Mouse (Mus musculus) liver, embryonic 14.5 days (tissue): ENCODE results near the gene Lpp. TPM values are rescaled to one million over a fixed set of nuclear protein-coding genes. Genes with fewer than 3 reads are reported as not detected.
"Not testable (repeated sequence)": the region's sequence is repeated elsewhere in the genome, so short reads cannot be mapped to it uniquely, and the experiment has no call there.

Experiments used
- ATAC-seq: fragments of 200-750 bp; cut with Nextera tagmentation; 2 replicates; pipeline ENCODE4 v1.8.0; 2017; ENCODE audit warnings: moderate number of reproducible peaks, mild to moderate bottlenecking, moderate library complexity; ENCODE audit not compliant: insufficient read depth
- DNase-seq, 3 experiments: peaks; one replicate each; pipeline ENCODE4 v3.0.0-alpha.2; 2012 to 2013; ENCODE audit warnings: low read depth in 3 of 3, low spot score in 3 of 3
- H3K27ac ChIP-seq: fragments of 300-500 bp; sonication (generic); 2 replicates; pipeline ENCODE4 v1.5.1; 2014; ENCODE audit warnings: moderate library complexity, mild to moderate bottlenecking, control low read depth, inconsistent platforms
- H3K27me3 ChIP-seq: fragments of 300-500 bp; sonication (generic); 2 replicates; pipeline ENCODE4 v1.6.1; 2014; ENCODE audit warnings: mild to moderate bottlenecking, low read length, moderate library complexity; ENCODE audit not compliant: control insufficient read depth, insufficient read depth
- H3K36me3 ChIP-seq: fragments of 300-500 bp; sonication (generic); replicated peaks from 2 replicates; pipeline ENCODE4 v1.6.1; 2014; ENCODE audit warnings: low read depth; ENCODE audit not compliant: control insufficient read depth, insufficient read depth
- H3K4me1 ChIP-seq, 2 experiments: fragments of 200-500 bp in 1 of 2; fragments of 300-500 bp in 1 of 2; sonication (generic) in 1 of 2; replicated peaks; 2 replicates each; pipeline ENCODE4 v1.6.1; 2012 to 2014; ENCODE audit warnings: antibody characterized with exemption in 1 of 2, inconsistent platforms in 1 of 2, low read length in 1 of 2; ENCODE audit not compliant: control insufficient read depth in 2 of 2, insufficient read depth in 2 of 2
- H3K4me2 ChIP-seq: fragments of 300-500 bp; sonication (generic); 2 replicates; pipeline ENCODE4 v1.6.1; 2014; ENCODE audit warnings: low read depth, mild to moderate bottlenecking, control low read depth, moderate library complexity
- H3K4me3 ChIP-seq, 2 experiments: fragments of 200-500 bp in 1 of 2; fragments of 300-500 bp in 1 of 2; sonication (generic) in 1 of 2; 2 replicates each; pipeline ENCODE4 v1.5.1; 2012 to 2014; ENCODE audit warnings: low read depth in 2 of 2, low read length in 2 of 2, mild to moderate bottlenecking in 2 of 2, control low read depth in 1 of 2, inconsistent platforms in 1 of 2, moderate library complexity in 1 of 2; ENCODE audit not compliant: insufficient read depth in 1 of 2
- H3K9ac ChIP-seq: fragments of 300-500 bp; sonication (generic); replicated peaks from 2 replicates; pipeline ENCODE4 v1.6.1; 2014; ENCODE audit warnings: mild to moderate bottlenecking, control low read depth, moderate library complexity
- H3K9me3 ChIP-seq: fragments of 300-500 bp; sonication (generic); 2 replicates; pipeline ENCODE4 v1.6.1; 2016; ENCODE audit warnings: low read length, mixed read lengths; ENCODE audit not compliant: control insufficient read depth
- CTCF ChIP-seq: IDR thresholded peaks from 2 replicates; pipeline ENCODE4 v1.5.1; 2016; ENCODE audit warnings: antibody characterized with exemption, low read depth, control low read depth
- EP300 ChIP-seq: IDR thresholded peaks from 2 replicates; pipeline ENCODE4 v1.6.1; 2016; ENCODE audit warnings: antibody characterized with exemption, low read depth
- WGBS: fragments of 180-500 bp; shearing (Covaris S2); extraction: QIAGEN DNeasy Blood & Tissue Kit; methylation state at CpG from one replicate; pipeline ENCODE4 v1.1.7; 2014; ENCODE audit not compliant: insufficient replicate concordance; 5-methylcytosine and 5-hydroxymethylcytosine counted together
- polyA plus RNA-seq, 2 experiments: library from polyadenylated mRNA; depleted of rRNA in 1 of 2; stranded (reverse) in 1 of 2; unstranded in 1 of 2; fragments of >200 nt; fragmentation: Nextera tagmentation in 1 of 2; extraction: Ambion mirVana in 1 of 2; gene quantifications; 2 replicates each; pipeline versions ENCODE4 v1.2.1 to v1.2.3; 2012 to 2014

The Lpp gene
- polyA plus RNA-seq, 2 experiments, result 1.4 to 4.3 TPM

DNA sequence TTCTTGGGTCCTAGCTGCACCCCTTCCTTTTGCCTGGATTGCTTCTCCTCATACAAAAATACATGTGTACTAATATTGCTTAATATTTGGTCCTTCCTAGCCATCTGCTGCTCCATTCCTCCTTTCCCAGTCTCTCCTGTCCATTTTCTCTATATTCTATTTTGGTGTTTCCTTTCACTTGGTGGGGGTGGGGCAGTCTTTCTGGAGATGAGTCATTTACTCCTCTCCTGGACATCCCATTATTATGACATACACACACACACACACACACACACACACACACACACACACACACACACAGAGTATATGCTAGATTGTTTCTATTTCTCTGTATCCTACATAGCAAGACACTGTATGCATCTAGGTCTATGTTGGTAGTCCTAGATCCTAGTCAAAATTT lies 623.7 kb downstream of the Lpp start:
- Histone ChIP-seq H3K4me2 (no peak overlapping the region), H3K27me3 (no peaks in the 10 kb centered on the region), H3K4me1 (no peaks in the 10 kb centered on the region), H3K27ac (no peak overlapping the region), H3K36me3 (no peaks in the 10 kb centered on the region), H3K4me3 (no peak overlapping the region), H3K9me3 (no peaks in the 10 kb centered on the region), H3K9ac (no peak overlapping the region)
- ATAC-seq (no peak), DNase-seq (no peak)
- no peak for TF ChIP-seq CTCF
- no peak for TF ChIP-seq EP300

DNA sequence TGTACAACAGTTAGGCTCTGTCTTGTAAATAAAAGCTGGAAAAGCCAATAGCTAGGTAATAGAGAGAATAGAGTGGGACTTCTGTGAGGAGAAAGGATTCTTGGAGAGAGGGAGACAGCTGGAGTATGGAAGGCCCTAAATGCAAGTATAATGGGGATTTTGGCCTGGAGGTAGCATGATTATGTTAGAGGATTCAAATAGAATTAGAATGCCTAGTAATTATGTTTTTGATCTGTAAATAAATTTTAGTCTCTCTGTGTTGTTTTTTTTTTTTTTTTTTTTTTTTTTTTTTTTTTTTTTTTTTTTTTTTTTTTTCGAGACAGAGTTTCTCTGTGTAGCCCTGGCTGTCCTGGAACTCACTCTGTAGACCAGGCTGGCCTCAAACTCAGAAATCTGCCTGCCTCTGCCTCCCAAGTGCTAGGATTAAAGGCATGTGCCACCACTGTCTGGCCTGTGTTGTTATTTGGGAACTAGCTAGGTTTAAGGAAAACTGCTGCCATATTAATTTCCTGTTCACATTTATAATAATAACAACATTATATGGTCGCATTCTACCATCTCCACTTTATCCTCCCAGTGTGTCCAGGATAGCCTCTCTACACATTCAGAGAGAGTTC lies 628.5 kb downstream of the Lpp start:
- not testable (repeated sequence) for H3K9ac ChIP-seq, H3K27me3 ChIP-seq, H3K4me1 ChIP-seq, DNase-seq, H3K27ac ChIP-seq, ATAC-seq, H3K4me3 ChIP-seq, H3K9me3 ChIP-seq, H3K4me2 ChIP-seq, H3K36me3 ChIP-seq
- 65% methylated on average over 2 of the region's 2 CpGs for WGBS

DNA sequence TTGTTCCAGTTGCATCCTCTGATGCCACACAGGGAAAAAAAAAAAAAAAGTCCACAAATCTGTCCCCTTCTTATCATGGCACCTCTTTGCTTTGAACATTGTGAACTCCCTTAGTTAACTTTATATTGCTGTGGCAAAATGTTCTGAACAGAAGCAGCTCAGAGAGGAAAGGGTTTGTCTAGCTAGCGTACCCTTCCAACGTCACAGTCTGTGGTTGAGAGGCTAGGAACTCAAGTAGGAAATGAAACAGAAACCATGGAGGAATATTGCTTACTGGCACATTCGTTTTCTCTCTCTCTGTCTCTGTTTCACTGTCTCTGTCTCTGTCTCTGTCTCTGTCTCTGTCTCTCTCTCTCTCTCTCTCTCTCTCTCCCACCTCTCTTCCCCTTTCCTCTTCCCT lies 631.3 kb downstream of the Lpp start:
- Histone ChIP-seq H3K9me3 (no peaks in the 10 kb centered on the region), H3K4me2 (no peak overlapping the region), H3K4me3 (no peak overlapping the region), H3K27ac (no peak overlapping the region), H3K9ac (no peak overlapping the region), H3K27me3 (no peaks in the 10 kb centered on the region), H3K4me1 (no peaks in the 10 kb centered on the region), H3K36me3 (no peaks in the 10 kb centered on the region)
- ATAC-seq (no peak), DNase-seq (no peak)
- TF ChIP-seq CTCF, result no peak
- TF ChIP-seq EP300, result no peak
- 35% methylated on average over 3 of the region's 3 CpGs for WGBS

DNA sequence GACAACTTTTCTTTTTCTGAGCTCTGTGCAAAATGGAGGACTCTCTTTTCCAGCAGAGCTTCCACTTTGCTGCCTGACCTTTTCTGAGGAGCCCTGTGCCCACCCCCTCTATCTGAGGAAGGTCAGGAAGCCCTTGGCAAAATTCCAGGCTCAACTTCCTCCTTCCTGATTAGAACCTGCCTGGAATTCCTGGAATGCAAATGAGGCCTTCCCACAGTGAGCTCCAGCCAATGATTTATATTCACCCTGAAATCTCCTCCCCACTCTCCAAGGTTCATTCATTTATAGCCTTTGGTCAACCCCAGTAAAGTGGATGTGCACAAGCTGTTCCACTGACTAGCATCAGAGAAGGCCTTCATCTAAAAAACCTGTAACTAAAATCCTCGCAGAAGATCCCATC lies 632.9 kb downstream of the Lpp start:
- Histone ChIP-seq H3K9ac (no peak overlapping the region), H3K27me3 (no peaks in the 10 kb centered on the region), H3K36me3 (no peaks in the 10 kb centered on the region), H3K27ac (no peak overlapping the region), H3K9me3 (no peaks in the 10 kb centered on the region), H3K4me3 (no peak overlapping the region), H3K4me2 (no peak overlapping the region), H3K4me1 (no peaks in the 10 kb centered on the region)
- no peak for DNase-seq
- no peak for ATAC-seq
- TF ChIP-seq EP300 (no peak), CTCF (no peak)
- 52% methylated on average over 1 of the region's 1 CpGs for WGBS

DNA sequence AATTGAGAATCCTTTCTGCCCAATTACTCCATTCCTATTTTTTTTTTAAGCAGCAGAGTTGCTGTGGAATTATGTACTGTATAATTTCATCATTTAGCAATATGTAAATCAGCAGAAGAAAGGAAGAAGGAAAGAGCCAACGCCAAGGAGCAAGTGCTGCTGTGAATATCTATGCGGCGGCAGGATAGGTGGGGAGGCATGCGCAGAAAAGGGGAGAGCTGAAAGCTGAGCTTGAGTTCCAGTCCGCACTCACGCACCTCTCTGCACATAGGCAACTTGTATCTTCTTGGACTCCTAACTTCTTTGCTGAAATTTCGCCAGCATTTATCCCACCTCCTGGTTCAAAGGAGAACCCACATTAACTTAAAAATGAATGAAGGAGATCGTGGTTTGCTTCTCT lies 636.2 kb downstream of the Lpp start:
- no peaks in the 10 kb centered on the region for H3K27me3 ChIP-seq
- TF ChIP-seq CTCF, result no peak
- TF ChIP-seq EP300, result no peak
- H3K9me3 ChIP-seq, result no peaks in the 10 kb centered on the region
- no peak overlapping the region for H3K27ac ChIP-seq
- H3K9ac ChIP-seq, result no peak overlapping the region
- no peaks in the 10 kb centered on the region for H3K36me3 ChIP-seq
- WGBS, result 66% methylated on average over 8 of the region's 8 CpGs
- H3K4me2 ChIP-seq, result no peak overlapping the region
- DNase-seq (no peak), ATAC-seq (no peak)
- H3K4me3 ChIP-seq, result no peak overlapping the region
- no peaks in the 10 kb centered on the region for H3K4me1 ChIP-seq

DNA sequence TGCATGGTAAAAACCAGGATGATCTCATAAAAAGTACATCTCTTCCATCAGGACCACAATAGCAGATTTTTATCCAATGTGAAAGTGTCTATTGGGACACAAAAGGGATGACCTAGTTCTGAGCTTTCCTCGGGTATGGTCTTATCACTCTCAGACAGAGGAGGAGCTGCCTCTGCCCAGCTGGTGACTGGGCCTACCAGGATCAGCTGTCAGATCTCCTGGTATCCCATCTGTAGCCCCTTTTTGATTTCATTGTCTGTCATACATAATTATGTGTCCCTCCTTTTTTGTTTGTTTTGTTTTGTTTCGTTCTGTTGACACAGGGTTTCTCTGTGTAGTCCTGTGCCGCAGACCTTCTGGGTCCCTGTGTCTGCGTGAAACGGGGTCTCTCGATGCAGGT lies 644.1 kb downstream of the Lpp start:
- ATAC-seq (no peak), DNase-seq (no peak)
- H3K4me2 ChIP-seq, result no peak overlapping the region
- H3K27me3 ChIP-seq, result no peaks in the 10 kb centered on the region
- H3K4me1 ChIP-seq, result no peaks in the 10 kb centered on the region
- 66% methylated on average over 6 of the region's 6 CpGs for WGBS
- no peaks in the 10 kb centered on the region for H3K36me3 ChIP-seq
- H3K4me3 ChIP-seq, result no peak overlapping the region
- H3K9ac ChIP-seq, result no peak overlapping the region
- TF ChIP-seq EP300 (no peak), CTCF (no peak)
- H3K9me3 ChIP-seq, result no peaks in the 10 kb centered on the region
- no peak overlapping the region for H3K27ac ChIP-seq
